Mouse (Mus musculus) forebrain, embryonic 14.5 days (tissue): Measurements from ENCODE around the gene Hoxa4. TPM values are rescaled to one million over a fixed set of nuclear protein-coding genes. Genes with fewer than 3 reads are reported as not detected.

ENCODE experiments used
- ATAC-seq: fragments of 200-750 bp; cut with Nextera tagmentation; 2 replicates; pipeline ENCODE4 v1.8.0; 2017; ENCODE audit warnings: mild to moderate bottlenecking, moderate library complexity
- DNase-seq: peaks from one replicate; pipeline ENCODE4 v3.0.0-alpha.2; 2015; ENCODE audit warnings: low spot score
- H3K27ac ChIP-seq: fragments of 300-500 bp; sonication (generic); 2 replicates; pipeline ENCODE4 v1.5.1; 2014; ENCODE audit warnings: low read depth, mild to moderate bottlenecking, control low read depth, low read length, moderate library complexity
- H3K27me3 ChIP-seq: fragments of 300-500 bp; sonication (generic); replicated peaks from 2 replicates; pipeline ENCODE4 v1.6.1; 2014; ENCODE audit warnings: low read length, control low read depth, mixed read lengths; ENCODE audit not compliant: control insufficient read depth, insufficient read depth
- H3K36me3 ChIP-seq: fragments of 300-500 bp; sonication (generic); 2 replicates; pipeline ENCODE4 v1.6.1; 2014; ENCODE audit warnings: low read length, control low read depth; ENCODE audit not compliant: control insufficient read depth, insufficient read depth
- H3K4me1 ChIP-seq: fragments of 300-500 bp; sonication (generic); 2 replicates; pipeline ENCODE4 v1.6.1; 2014; ENCODE audit warnings: antibody characterized with exemption, low read length, control low read depth; ENCODE audit not compliant: control insufficient read depth, insufficient read depth
- H3K4me2 ChIP-seq: fragments of 300-500 bp; sonication (generic); 2 replicates; pipeline ENCODE4 v1.6.1; 2014; ENCODE audit warnings: mild to moderate bottlenecking, control low read depth, low read length
- H3K4me3 ChIP-seq: fragments of 300-500 bp; sonication (generic); 2 replicates; pipeline ENCODE4 v1.5.1; 2014; ENCODE audit warnings: low read depth, low read length, control low read depth
- H3K9ac ChIP-seq: fragments of 300-500 bp; sonication (generic); 2 replicates; pipeline ENCODE4 v1.6.1; 2014; ENCODE audit warnings: mild to moderate bottlenecking, low read length, control low read depth, moderate library complexity
- H3K9me3 ChIP-seq: fragments of 300-500 bp; sonication (generic); replicated peaks from 2 replicates; pipeline ENCODE4 v1.6.1; 2016; ENCODE audit warnings: low read length, control low read depth, mixed read lengths; ENCODE audit not compliant: control insufficient read depth
- WGBS: fragments of 180-500 bp; shearing (Covaris S2); extraction: QIAGEN DNeasy Blood & Tissue Kit; methylation state at CpG from one replicate; pipeline ENCODE4 v1.1.7; 2014; 5-methylcytosine and 5-hydroxymethylcytosine counted together
- polyA plus RNA-seq: library from polyadenylated mRNA; unstranded; fragments of >200 nt; fragmentation: Nextera tagmentation; extraction: Ambion mirVana; gene quantifications from 2 replicates; pipeline ENCODE4 v1.2.1, GENCODE M21; 2014

The Hoxa4 gene
- polyA plus RNA-seq, result not detected in 2 replicates

GRCm38 (mm10) chr6:52190906-52191810 lies at the start of gene Hoxa4:
Gene Hoxa4 (minus strand): TSS chr6:52191753.
- Histone ChIP-seq H3K27me3 (peaks cover 97% of the 10 kb centered on the region), H3K36me3 (no peaks in the 10 kb centered on the region), H3K4me3 (peak within 1 kb of the TSS; percentile 33), H3K9ac (no peak within 1 kb of the TSS), H3K27ac (no peak within 1 kb of the TSS), H3K9me3 (no peaks in the 10 kb centered on the region), H3K4me2 (peak within 1 kb of the TSS; percentile 61), H3K4me1 (peaks cover 6% of the 10 kb centered on the region; the same call in 1 of the 2 replicates)
- DNase-seq (no peak), ATAC-seq (no peak)
- 0% methylated on average over 64 of the region's 102 CpGs for WGBS

DNA sequence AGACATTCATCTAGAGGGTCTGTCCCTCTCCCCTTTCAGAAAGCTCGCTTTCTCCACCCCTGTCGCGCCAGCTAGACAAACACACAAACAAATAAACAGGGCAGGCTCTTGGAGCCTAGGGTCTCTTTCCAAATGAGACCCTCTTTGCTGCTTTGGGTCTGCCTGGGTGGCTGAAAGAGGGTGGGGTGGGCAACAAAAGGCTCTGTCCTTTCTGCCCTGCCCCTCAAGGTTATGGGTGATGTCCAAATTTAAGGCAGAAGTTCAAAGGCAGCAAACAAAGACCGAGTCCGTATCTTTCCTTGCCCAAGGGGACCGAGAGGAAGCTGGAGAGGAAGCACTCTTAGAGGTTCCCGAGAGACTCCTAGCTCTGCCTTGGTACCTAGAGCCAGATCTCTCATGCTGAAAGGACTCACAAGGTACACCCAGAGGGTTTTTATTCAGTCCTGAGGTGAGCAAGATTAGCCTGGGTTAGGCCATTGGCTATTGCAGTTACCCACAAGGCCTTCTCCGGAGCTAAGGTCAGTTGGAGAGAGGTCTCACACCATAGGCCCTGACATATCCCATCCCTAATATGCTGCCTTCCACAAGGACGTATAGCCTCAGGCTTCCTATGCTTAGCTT lies 49.6 kb upstream of the Hoxa4 start:
- 5% methylated on average over 9 of the region's 9 CpGs for WGBS
- DNase-seq (no peak), ATAC-seq (no peak)
- Histone ChIP-seq H3K4me2 (no peak overlapping the region), H3K27me3 (peaks cover 97% of the 10 kb centered on the region), H3K9ac (no peak overlapping the region), H3K36me3 (no peaks in the 10 kb centered on the region), H3K4me1 (no peaks in the 10 kb centered on the region), H3K9me3 (no peaks in the 10 kb centered on the region), H3K27ac (no peak overlapping the region), H3K4me3 (no peak overlapping the region)

GRCm38 (mm10) chr6:52240389-52241000 lies 48.9 kb upstream of the Hoxa4 start, which contains the start of gene Hoxa10:
Gene Hoxa10 (minus strand): TSS chr6:52240854.
- no peaks in the 10 kb centered on the region for H3K36me3 ChIP-seq
- H3K4me2 ChIP-seq, result no peak within 1 kb of the TSS
- no peak within 1 kb of the TSS for H3K9ac ChIP-seq
- no peaks in the 10 kb centered on the region for H3K4me1 ChIP-seq
- H3K27me3 ChIP-seq, result peaks cover 97% of the 10 kb centered on the region
- WGBS, result under 1% methylated on average over 35 of the region's 35 CpGs
- no peaks in the 10 kb centered on the region for H3K9me3 ChIP-seq
- H3K27ac ChIP-seq, result no peak within 1 kb of the TSS
- no peak within 1 kb of the TSS for H3K4me3 ChIP-seq
- peak; percentile 61; the same call in 1 of the 2 replicates for ATAC-seq
- DNase-seq, result peak; percentile 81

DNA sequence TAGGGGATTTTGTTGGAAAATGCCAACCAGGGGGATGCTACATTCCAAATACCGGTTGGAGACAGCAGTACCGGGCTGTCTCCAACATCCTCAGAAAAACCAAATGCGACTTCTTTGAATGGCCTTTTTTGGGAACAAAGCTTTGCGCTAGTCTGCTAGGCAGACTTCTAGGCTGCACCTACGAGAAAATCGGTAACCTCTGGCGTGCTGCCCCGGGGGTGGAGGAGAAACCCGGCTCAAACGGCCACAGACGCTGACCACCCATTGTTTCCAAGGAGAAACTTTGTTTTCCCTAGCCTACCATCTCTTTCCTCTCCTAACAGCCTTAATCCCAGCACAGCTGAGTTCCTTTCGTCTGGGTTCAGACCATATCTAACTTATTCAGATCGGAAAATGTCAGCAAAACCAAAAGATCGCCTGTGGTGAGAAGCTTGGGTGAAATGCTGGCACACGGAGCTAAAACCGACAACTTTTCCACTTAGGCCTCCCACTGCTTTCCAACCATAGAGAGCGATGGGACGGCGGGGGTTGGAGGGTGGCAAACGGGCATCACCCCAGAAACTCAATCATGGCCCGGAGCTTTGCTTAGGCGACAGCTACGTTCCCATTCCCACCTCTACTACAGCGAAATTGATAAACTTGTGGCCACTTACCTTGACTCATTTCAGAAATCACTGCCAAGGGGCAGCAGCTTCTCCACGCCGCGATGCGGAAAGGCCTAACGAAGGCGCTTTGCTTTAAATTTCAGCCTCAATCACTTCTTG lies 48.3 kb upstream of the Hoxa4 start:
- peaks cover 97% of the 10 kb centered on the region for H3K27me3 ChIP-seq
- H3K27ac ChIP-seq, result no peak overlapping the region
- no peaks in the 10 kb centered on the region for H3K9me3 ChIP-seq
- DNase-seq (no peak), ATAC-seq (no peak)
- no peaks in the 10 kb centered on the region for H3K36me3 ChIP-seq
- 2% methylated on average over 30 of the region's 30 CpGs for WGBS
- H3K4me2 ChIP-seq, result no peak overlapping the region
- no peaks in the 10 kb centered on the region for H3K4me1 ChIP-seq
- H3K9ac ChIP-seq, result no peak overlapping the region
- no peak overlapping the region for H3K4me3 ChIP-seq

DNA sequence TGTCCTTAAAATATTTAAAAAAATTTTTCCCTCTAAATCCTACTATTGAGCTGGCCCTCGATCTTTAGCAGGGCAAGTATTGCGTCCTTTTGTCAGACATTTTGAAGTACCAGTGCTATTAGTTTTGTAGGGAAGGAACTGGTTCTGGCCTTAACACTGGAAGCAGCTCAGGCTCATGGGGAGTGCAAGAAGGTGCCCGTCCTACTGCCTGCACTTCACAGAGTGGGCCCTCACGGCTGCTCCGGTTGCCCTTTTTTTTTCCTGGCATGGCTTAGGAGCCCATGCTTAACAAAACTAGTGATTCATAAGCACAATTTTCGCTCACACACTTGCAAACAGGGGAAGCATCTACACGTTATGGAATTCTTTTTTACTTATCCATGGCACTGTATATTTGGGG lies 47.4 kb upstream of the Hoxa4 start:
- ATAC-seq, result no peak
- Histone ChIP-seq H3K27me3 (peaks cover 97% of the 10 kb centered on the region), H3K27ac (no peak overlapping the region), H3K4me3 (no peak overlapping the region), H3K4me1 (no peaks in the 10 kb centered on the region), H3K36me3 (no peaks in the 10 kb centered on the region), H3K9me3 (no peaks in the 10 kb centered on the region), H3K4me2 (no peak overlapping the region), H3K9ac (no peak overlapping the region)
- DNase-seq, result no peak
- WGBS, result 3% methylated on average over 7 of the region's 7 CpGs

DNA sequence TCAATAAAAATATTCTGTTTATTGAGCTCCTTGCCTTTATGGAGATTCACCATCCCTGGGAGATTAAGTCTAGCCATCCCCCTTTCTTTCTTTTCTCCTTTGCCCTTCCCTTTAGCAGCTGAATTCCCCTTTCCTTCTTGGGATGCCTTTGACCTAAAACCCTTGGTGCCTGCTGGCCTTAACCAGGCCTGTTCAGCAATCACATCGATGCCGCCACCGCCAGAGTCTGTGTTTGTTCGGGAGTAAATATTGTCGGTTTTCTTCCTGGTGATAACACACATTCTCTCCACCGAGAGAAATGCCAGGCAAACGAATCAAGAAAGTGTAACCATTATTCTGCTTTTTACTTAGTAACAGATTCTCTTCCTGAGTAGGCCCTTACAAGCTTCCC lies 46.6 kb upstream of the Hoxa4 start:
- DNase-seq (no peak), ATAC-seq (no peak)
- peaks cover 97% of the 10 kb centered on the region for H3K27me3 ChIP-seq
- H3K9ac ChIP-seq, result no peak overlapping the region
- no peaks in the 10 kb centered on the region for H3K9me3 ChIP-seq
- H3K27ac ChIP-seq, result no peak overlapping the region
- no peak overlapping the region for H3K4me3 ChIP-seq
- WGBS, result 3% methylated on average over 7 of the region's 7 CpGs
- no peaks in the 10 kb centered on the region for H3K4me1 ChIP-seq
- H3K4me2 ChIP-seq, result no peak overlapping the region
- no peaks in the 10 kb centered on the region for H3K36me3 ChIP-seq

GRCm38 (mm10) chr6:52237346-52238154 lies 46.0 kb upstream of the Hoxa4 start:
- H3K27ac ChIP-seq, result no peak overlapping the region
- 6% methylated on average over 10 of the region's 10 CpGs for WGBS
- H3K9me3 ChIP-seq, result no peaks in the 10 kb centered on the region
- H3K36me3 ChIP-seq, result no peaks in the 10 kb centered on the region
- H3K4me3 ChIP-seq, result no peak overlapping the region
- no peak overlapping the region for H3K4me2 ChIP-seq
- peaks cover 97% of the 10 kb centered on the region for H3K27me3 ChIP-seq
- no peak overlapping the region for H3K9ac ChIP-seq
- H3K4me1 ChIP-seq, result no peaks in the 10 kb centered on the region
- ATAC-seq (no peak), DNase-seq (no peak)

- H3K4me2 ChIP-seq, result no peak overlapping the region
- ATAC-seq, result no peak
- peaks cover 98% of the 10 kb centered on the region for H3K27me3 ChIP-seq
- no peak overlapping the region for H3K27ac ChIP-seq
- no peaks in the 10 kb centered on the region for H3K36me3 ChIP-seq
- no peak overlapping the region for H3K4me3 ChIP-seq
- no peaks in the 10 kb centered on the region for H3K9me3 ChIP-seq
- no peaks in the 10 kb centered on the region for H3K4me1 ChIP-seq
- no peak overlapping the region for H3K9ac ChIP-seq
- DNase-seq, result no peak
- WGBS, result 4% methylated on average over 3 of the region's 3 CpGs
Measured at GRCm38 (mm10) chr6:52236806-52237205, 45.3 kb upstream of the Hoxa4 start.
